Mouse (Mus musculus) kidney, adult 18-20 months (tissue): ENCODE results near the gene A030005K14Rik.

Experiments
- DNase-seq: peaks from one replicate; pipeline ENCODE4 v3.0.0; 2021

The A030005K14Rik gene

DNA sequence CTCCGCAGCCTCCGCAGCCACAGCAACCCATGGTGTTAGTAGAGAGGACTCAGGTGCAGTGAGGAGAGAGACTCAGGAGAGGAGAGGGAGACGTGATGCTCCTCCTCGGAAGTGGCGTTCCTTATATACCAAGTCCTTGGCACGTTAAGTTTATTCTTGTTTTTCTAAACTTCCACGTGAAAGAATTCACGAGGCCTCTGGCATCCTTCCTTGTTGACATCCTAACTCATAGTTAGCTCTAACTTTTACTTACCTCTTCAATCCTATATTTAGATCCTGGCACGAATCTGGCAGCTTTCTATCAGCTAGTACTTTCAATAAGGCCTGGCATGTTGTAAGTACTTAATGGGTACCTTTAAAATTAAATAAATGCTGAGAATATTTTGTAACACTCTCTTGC lies at the start of gene A030005K14Rik:
Gene A030005K14Rik (minus strand): TSS at position 101 of the 400 bp plus-strand sequence.
- DNase-seq = no peak

DNA sequence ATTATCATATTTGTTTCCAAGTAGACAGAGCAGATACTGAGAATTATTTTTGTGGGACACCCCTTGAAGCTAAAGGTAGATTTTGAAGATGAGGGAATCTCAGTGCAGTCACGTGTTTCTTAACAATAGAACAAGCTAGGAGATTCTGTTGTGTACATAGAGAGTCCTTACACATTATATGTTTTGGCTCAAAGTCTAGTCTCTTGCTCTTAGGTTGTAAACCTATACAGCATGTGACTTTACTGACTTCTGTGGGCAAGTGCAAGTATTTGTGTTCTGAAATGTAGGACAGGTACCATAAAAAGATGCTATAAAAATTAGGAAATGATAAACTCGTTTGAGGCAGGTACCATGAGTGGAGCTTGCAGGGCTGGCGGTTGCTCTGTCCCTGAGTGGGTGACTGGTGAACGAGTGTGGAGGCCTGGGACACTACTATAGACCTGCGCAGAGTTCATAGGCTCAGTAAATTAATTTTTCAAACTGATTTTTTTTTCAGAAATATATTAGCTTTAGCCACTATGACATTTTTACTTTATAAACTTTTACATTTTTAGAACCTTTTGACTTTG lies 48.3 kb upstream of the A030005K14Rik start:
- no peak for DNase-seq

DNA sequence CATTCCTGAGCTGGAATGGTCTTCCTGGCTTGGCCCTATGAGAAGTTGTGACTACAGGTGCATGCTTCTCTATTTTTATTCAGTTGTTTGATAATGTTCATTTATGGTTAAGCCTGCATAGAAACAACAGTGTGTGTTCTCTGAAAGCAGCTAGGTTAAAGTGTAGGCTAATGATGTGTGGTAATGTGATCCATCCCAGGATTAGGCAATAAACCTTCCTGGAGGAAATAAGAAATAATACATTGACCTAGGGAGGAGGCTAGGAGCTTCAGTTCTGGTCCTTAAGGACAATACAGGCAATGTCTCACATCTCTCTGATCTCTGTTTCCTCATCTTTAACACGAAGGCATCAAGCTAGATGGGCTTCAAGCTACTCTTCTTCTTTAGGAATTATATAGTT lies 46.3 kb upstream of the A030005K14Rik start:
- no peak for DNase-seq

DNA sequence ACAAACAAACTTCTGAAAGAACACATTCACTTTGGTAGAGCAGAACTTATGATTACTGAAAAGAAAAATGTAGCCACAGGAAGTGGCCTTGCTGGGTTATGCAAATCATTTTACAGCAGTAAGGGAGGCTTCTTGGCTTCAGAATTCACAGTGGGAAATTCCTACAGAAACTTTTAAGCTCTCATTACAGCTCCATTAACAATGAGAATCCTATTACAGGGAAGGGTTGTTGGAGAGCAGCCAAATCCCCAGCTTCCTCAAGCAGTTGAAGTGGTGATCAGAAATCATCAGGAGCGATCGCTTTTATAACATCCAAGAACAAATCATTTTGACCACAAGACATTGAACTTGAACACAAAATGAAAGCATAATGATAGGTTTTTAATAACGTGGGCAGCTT lies 42.7 kb upstream of the A030005K14Rik start:
- no peak for DNase-seq

DNA sequence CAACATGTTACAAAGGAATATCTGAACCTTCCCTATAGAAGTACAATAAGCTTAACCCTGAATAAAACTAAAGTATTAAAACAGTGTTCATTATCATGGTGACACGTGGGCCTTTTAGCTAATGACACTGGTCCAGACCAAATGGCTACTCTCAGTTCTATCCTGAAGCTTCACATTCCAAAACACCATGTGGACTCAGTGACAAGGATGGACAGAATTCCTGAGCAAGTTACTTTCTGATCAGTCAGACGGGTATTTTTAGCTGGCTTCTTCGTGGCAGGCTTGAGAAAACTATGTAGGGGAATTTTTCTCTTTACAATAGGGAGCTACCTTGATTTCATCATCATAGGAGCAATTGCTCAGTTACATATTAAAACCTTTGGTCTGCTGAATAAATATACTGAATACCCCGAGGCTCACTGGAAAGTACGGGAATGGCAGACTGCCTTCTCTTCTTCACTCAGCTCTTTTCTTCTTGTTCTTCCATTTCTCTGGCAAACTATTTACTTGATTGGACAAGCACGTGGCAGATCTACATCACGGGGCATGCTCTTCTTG lies 40.5 kb upstream of the A030005K14Rik start:
- no peak for DNase-seq

DNA sequence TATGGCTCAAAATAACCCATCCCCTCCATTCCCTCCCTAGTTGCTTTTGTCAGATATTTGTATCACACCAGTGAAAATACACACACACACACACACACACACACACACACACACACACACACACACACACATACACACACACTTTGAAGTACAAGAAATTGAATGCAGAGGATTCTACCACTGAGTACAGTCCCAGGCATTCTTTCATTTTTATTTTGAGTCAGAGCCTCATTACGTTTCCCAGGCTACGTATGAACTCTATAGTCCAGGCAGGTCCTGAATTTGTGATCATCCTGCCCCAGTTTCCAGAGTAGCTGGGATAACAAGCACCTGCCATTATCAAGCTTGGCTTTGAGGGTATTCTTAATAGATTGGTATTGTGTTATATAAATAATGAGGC lies 40.0 kb upstream of the A030005K14Rik start:
- DNase-seq = no peak

DNA sequence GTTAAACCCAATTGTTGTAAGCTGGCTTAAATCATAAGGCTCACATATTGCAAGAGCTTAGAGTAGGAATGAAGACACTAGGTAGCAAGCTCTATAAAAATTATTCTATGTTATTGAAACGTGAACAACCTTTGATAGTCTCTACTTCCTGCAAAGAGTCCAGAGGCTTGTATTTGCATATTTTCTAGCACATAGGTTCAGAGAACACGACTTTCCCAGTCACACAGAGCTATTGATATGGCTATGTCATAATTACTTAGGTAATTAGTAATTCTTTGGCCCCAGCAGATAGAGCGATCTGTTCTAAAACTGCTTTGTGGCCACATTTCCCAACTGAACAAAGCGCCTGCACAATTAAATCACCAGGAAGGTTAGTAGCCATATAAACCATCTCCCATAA lies 37.8 kb upstream of the A030005K14Rik start:
- no peak for DNase-seq

DNA sequence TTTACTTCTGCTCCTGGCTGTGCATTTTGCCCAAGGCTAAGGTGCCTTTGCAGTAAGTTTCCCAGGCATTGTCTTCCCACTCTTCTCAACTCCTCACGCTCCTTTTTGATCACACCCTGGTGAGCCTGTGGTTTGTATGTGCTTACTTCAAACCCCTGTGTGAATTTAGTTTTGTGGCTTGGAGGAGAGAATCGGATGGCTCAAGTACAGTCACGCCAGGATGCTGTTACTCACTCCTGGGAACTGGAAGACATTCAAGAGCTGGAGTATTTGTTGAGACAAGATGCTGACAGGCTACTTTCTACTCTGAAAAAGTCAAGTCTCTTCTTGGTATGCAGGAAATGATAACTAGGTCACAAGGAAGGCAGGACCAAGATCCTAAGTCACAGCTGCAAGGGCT lies 32.1 kb upstream of the A030005K14Rik start:
- no peak for DNase-seq

DNA sequence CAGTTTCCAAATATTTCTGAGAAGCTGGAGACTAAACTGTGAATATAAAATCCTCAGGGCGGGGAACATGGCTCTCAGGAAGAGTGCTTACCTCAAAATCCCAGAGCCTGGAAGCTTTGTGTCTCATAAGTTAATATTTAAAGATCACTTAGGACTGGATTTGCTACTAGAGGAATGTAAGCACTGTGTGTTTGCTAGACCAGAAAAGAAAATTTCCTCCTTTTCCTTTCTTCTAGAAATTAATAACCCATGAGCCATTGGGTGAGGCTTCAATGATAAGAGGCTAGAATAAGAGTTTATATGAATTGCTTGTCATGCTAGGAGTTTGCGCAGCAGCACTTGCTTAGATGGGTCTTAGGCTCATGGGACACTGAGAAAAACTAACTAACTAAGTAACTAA lies 25.6 kb upstream of the A030005K14Rik start:
- no peak for DNase-seq

DNA sequence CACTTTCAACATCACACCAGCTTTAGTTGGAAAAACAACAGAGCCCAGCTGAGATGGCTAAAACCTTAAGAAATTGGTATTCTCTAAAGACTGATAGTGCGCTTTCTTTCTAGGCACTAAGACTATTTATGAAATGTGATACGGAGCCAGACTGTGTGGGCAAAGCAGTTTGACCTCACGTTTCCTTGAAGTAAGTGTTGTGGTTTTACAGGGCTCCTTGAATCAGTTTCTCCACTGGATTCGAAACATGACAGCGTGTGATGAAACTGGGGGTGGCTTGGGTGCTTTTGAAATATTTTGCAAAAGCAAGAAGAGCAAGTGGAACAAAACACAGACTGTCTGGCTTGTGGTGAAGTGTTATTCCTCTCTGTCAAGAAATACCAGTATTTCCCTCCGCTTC lies 17.8 kb upstream of the A030005K14Rik start:
- DNase-seq = no peak

DNA sequence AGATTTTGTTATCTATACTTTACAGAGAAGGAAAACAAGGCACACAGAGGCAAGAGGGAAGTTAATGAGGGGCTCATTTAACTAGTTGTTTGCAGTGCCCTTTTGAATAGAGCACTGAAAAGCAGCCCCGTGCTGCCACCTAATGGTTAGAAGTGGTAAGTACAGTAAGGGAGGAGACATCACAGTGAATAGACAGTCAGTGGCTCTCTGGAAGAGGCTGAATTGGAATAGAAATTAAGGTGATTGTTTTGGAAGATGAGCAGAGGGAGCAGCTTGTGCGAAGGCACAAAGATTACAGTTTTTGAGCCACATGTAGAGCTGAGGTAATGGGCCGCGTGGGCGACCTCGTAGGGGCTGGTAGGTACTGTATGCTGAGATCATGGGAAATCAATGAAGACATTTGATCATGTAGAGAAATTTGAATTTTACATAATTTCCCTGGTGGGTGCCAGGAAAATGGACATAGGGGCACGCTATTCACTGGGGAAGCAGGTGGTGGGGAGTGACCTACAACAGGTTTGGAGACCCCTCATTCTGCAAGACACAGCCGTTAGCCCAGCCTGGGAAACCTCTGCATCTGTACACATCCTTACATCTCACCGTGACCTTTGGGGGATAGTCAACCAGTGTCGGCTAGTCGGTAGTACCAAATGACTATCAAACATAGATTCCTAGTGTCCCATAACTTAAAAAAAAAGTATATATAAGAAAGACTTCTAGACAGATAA lies 17.2 kb upstream of the A030005K14Rik start:
- peak; percentile 26 for DNase-seq

DNA sequence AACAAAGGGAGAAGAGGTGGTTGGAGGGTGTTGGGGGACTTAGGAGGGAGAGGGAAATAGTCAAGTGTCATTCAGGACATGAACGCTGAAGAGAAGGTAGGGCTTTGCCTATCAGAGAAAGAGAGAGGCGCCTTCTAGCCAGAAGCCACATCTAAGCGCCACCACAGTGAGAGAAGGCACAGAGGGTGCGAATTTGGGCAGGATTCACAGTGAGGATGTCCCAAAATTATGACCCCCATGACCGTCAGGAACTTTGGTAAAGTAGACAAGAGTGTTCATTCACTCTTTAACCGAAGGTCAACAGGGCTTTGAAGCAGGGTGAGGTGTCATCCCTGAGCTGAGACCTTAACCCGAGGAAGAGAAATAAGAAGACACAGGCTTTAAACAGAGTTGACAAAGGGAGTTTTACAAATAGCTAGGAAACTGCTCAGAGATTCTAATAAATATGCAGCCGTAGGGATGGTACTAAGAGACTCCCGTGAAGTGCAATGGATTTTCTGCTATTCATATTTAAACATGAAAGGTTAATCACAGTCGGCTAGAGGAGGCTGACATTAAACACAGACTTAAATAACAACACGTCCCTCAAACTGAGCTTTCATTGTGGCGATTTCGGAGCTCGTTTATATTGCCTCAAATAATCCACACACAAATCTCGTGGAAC lies 16.5 kb upstream of the A030005K14Rik start:
- DNase-seq = no peak

DNA sequence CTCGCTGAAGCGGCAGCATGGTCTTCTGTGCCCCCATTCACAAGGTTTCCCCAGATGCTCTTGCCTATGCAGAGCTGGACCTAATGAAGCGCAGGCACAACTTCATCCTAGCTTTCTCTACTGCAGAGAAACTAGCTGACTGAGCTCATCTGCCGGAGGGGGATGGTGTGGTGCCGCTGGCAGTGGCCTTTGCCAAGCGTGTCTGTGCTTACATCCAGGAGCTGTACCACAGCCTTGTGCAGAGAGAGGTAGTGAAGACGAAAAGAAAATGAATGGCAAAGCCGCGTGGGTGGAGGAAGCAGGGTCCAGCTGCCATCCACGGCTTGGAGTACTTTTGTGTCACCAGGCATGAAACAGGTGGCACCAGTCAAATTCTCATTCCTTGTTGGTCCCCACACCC lies 8.0 kb upstream of the A030005K14Rik start:
- DNase-seq = no peak

DNA sequence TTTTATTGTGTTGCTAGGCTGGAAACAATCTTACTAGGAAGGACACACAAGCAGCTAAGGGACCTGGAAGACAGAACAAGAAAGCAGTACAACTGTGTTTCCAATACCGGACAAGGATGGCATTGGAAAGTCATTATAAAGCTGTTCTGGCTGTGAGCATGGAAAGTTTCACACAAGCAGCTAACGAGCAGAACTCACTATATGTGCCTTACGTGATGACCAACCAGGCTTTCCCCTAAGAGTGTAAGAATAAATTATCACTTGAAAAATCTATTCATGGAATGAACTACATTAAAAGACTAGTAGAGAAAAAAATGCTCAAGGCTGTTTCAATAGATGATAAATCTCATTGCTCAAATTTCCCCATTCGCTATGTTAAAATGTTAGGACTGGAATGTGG lies 7.4 kb upstream of the A030005K14Rik start:
- no peak for DNase-seq

DNA sequence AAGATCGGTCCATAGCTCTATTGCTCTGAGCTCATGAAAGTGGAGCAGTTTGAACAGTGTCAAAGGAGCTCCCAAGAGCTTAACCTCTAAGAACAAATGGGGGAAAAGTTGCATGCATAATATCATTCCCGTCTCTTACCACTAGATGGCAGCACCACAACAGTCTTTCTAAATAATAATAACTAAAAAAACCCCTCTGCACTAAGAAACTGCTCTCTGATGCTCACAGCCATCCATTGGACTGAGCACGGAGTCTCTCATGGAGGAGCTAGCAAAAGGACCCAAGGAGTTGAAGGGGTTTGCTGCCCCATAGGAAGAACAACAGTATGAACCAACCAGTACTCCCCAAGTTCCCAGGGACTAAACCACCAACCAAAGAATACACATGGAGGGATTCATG lies 5.7 kb upstream of the A030005K14Rik start:
- peak; percentile 10 for DNase-seq

DNA sequence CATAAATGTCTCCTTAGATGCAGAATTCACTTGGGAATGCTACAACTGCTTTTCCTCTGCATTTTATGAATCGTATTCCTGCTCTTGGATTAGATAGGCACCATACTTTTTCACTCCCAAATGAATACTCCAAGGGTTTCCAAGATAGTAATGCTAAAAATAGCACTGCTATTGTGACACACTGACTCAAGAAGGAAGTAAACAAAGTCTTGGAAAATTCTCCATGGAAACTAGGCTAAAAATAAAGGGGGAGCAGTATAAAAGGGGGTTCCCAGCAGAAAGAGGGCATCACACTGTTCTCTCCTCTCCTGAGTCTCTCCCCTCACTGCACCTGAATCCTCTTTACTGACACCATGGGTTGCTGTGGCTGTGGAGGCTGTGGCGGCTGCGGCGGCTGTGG lies 1.5 kb upstream of the A030005K14Rik start, which contains the start of gene Krtap28-13:
Gene Krtap28-13 (plus strand): TSS at position 288 of the 400 bp plus-strand sequence.
- DNase-seq = no peak

DNA sequence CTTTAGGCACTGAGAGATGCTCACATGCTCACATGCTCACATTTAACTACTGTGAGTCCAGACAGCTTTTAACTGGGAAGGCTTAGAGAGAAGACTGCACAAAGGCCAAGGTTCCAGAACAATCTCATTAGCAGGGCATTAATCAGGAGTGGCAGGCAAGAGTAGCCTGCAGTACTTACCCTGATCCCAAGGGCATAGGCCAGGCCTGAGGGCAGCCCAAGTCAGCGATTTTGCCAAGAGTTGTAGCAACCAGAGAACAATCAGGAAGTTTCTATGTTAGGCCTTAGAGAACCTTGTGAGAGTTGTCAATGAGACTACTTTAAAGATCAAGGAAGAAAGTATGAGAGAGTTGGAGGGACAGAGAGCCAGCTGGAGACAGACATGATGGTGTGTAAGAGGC lies 697 bp downstream of the A030005K14Rik start:
- DNase-seq = peak; percentile 13

DNA sequence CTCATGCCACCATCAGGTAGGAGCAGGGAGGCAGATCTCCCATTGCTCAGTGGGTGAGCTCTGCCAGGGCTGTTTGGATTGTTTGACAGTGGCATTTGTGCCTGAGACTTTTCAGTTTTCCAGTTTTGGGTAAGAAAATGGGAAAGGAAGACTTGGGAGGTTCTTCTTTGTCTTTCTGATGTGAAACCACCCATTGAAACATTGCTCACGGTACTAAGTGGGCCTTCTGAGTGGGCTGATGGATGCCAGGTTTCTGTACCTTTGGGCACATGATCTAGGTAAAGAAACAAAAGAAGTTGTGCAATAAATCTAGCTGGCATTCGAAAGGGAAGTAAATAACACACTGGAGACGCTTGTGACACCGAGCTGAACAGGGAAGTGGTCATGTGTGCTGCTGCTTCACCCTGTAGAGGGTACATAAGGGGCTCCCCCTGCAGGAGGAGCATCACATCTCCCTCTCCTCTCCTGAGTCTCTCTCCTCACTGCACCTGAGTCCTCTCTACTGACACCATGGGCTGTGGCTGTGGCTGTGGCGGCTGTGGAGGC lies 14.2 kb downstream of the A030005K14Rik start, which contains the start of gene Gm47969:
Gene Gm47969 (plus strand): TSS at position 51 of the 546 bp plus-strand sequence.
- no peak for DNase-seq

DNA sequence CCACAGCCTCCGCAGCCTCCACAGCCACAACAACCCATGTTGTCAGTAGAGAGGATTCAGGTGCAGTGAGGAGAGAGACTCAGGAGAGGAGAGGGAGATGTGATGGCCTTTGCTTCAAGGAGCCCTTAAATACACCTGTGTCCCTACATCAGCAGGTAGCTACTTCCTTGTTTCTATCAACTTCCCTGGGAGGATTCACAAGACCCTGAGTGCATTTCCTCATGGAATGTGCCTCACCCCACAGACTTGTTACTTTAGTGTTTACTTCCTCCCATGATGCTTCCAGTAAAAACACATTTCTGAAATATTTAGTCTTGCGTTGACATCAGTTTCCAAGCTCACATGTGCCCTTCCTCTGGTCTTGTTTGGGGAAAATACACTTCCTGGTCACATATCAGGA lies 16.8 kb downstream of the A030005K14Rik start, which contains the start of gene Krtap28-10:
Gene Krtap28-10 (minus strand): TSS at position 101 of the 400 bp plus-strand sequence.
- DNase-seq = no peak

DNA sequence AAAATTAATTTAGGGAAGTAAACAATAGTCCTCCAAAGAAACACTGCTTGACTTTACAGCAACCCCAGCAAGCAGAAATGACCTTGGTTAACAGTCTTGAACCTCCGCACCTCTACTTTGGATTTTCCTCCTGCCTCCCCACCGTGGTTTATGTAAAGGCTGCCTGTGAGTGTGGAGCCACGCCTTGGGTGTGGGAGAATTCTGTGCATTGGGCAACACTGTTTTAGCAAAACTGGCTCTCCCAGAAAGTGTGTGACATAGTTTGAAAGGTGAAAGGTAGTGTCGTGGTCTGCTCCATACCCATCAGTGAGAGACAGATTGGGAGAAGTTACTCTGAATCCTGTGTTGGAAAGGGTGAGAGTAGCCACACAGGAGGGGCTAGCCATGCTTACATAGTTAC lies 20.1 kb downstream of the A030005K14Rik start:
- no peak for DNase-seq

DNA sequence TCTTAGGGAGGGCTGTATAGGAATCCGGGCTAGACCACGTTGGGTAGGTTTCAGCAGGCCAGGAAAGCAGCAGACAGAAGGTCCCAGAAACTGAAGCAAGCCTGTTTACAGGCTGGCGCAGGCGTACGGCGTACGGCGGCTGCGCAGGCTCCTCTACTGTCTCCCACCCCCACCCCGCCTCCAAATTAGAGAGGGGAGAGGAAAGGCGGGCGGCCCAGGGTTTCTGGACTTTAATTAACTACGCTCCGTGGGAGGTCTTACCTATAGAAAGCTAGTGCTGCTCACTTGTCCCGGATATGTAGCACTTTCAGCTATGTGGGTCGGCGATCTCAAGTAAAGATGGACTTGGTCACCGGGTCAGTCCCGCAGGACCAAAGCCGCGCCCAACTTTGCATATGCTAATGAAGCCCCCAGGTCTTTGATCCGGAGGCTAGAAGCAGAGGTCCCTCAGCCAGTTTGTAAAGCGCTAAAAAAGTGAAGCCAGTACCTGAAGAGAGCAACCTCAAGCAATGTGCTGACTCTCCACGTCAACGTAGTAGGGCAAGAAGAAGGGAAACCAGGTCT lies 21.0 kb downstream of the A030005K14Rik start, which contains the start of gene Slc19a3:
Gene Slc19a3 (minus strand): TSS at position 340 of the 564 bp plus-strand sequence.
- peak; percentile 73 for DNase-seq

DNA sequence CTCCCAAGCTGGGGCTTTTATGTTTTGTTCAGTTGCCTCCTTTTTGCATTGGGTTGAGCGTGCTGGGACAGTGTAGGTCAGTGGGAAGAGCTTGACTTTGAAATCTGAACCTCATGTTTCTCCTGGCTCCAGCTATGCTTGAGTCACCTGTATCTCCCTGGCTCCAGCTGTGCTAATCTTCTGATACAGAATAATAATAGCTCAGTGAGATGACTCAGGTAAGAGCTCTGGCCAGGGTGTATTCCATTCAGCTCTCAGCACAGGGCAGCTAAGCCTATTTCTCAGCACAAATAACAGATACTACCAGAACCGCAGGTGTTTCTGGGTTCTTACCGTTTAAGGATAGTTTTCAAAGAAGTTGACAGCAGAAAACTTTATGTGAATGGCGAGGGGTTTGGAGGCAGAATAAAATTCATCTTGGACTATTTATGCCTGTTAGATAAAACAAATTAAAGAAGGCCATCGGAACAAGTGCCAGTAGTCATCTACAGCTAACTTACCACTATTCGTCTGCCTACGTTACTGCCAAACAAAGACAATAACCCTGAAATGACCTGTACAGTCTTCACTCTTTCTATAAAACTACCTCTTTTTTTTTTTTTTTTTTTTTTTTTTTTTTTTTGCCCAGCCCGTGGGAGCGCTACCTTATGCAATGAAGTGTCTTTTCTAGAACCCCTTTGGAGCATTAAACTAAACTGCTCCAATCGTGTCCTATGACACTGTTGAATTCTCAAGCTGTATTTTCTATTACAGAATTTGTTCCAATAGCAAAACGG lies 22.1 kb downstream of the A030005K14Rik start:
- no peak for DNase-seq
